Mouse (Mus musculus): Measurements from ENCODE around the gene Shkbp1. TPM values are rescaled to one million over a fixed set of nuclear protein-coding genes. Genes with fewer than 3 reads are reported as not detected.

The Shkbp1 gene
- polyA plus RNA-seq, 1 experiment, result 18.4 TPM

DNA sequence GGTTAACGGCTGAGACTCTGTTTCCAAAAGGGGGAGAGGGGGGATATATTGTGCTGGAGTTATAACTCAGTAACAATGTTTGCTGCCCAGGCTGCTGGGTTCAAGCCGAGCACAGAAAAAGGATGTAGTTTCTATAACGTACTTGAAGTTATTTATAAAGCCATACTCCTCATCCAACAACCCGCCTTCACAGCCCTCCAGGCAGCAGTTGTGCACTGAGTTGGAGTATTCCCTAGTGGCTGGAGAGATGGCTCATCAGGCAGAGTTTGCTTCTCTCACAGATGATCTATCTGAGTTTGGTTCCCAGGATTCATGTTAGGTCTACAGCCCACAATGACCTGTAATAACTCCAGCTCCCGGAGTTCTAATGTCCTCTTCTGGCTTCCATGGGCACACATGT lies 55.0 kb downstream of the Shkbp1 start:
- Histone ChIP-seq H3K27me3 (ENCODE audit: control insufficient read depth, insufficient read depth, insufficient read length) (no peaks in the 10 kb centered on the region), H3K4me3 (no peak overlapping the region), H3K79me2 (ENCODE audit: control insufficient read depth, insufficient read depth) (no peaks in the 10 kb centered on the region), H3K4me2 (ENCODE audit: low read depth) (no peak overlapping the region), H3ac (ENCODE audit: control insufficient read depth, insufficient read length) (no peak overlapping the region), H3K36me3 (ENCODE audit: control insufficient read depth, insufficient read depth) (no peaks in the 10 kb centered on the region)
- no peak for TF ChIP-seq CEBPB (IDR thresholded peaks at IDR 0.05; ENCODE audit: insufficient read depth, poor library complexity, severe bottlenecking)
- TF ChIP-seq USF1 (IDR thresholded peaks at IDR 0.05; ENCODE audit: low read depth), result no peak
- TF ChIP-seq SRF (IDR thresholded peaks at IDR 0.05; ENCODE audit: control insufficient read depth, insufficient read length, low read depth), result no peak
- TF ChIP-seq E2F4 (IDR thresholded peaks at IDR 0.05; ENCODE audit: insufficient read depth), result no peak
- no peak for TF ChIP-seq POLR2A (IDR thresholded peaks at IDR 0.05; ENCODE audit: insufficient read length, low read depth)
- no peak for TF ChIP-seq POLR2AphosphoS2 (IDR thresholded peaks at IDR 0.05; ENCODE audit: insufficient read length, low read depth)
- no peak for TF ChIP-seq REST (IDR thresholded peaks at IDR 0.05; ENCODE audit: insufficient read depth, insufficient read length)
- no peak for TF ChIP-seq TCF3 (IDR thresholded peaks at IDR 0.05; ENCODE audit: insufficient read length, low read depth)
- TF ChIP-seq MYOG (IDR thresholded peaks at IDR 0.05; ENCODE audit: control insufficient read depth in 1 of 3, insufficient read depth in 1 of 3, insufficient read length in 2 of 3, low read depth in 2 of 3), result no peak
- no peak for TF ChIP-seq MYOD1 (IDR thresholded peaks at IDR 0.05; ENCODE audit: control insufficient read depth in 1 of 3, insufficient read length in 2 of 3, low read depth in 2 of 3)
- TF ChIP-seq MAX (IDR thresholded peaks at IDR 0.05; ENCODE audit: low read depth), result no peak
- TF ChIP-seq TCF12 (IDR thresholded peaks at IDR 0.05; ENCODE audit: insufficient read depth, poor library complexity, severe bottlenecking), result no peak

DNA sequence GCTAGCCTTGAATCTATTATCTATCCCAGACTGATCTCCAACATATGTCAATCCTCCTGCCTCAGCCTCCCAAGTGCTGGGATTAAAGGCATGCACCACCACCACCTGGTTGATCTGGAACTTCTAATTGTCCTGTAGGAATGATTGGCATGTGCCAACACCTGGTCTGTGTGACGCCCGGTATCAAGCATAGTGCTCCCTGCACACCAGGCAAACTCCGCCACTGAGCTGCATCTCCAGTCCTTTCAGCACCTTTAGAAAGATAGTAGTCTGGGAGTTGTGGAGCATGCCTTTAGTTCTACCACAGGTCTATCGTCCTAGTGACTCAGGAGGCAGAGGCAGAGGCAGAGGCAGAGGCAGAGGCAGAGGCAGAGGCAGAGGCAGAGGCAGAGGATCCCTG lies 55.5 kb downstream of the Shkbp1 start:
- H3K27me3 ChIP-seq (ENCODE audit: control insufficient read depth, insufficient read depth, insufficient read length), result no peaks in the 10 kb centered on the region
- H3K4me2 ChIP-seq (ENCODE audit: low read depth), result no peak overlapping the region
- no peak overlapping the region for H3ac ChIP-seq (ENCODE audit: control insufficient read depth, insufficient read length)
- no peaks in the 10 kb centered on the region for H3K79me2 ChIP-seq (ENCODE audit: control insufficient read depth, insufficient read depth)
- no peak for TF ChIP-seq CEBPB (IDR thresholded peaks at IDR 0.05; ENCODE audit: insufficient read depth, poor library complexity, severe bottlenecking)
- TF ChIP-seq MAX (IDR thresholded peaks at IDR 0.05; ENCODE audit: low read depth), result no peak
- no peak for TF ChIP-seq SRF (IDR thresholded peaks at IDR 0.05; ENCODE audit: control insufficient read depth, insufficient read length, low read depth)
- TF ChIP-seq TCF12 (IDR thresholded peaks at IDR 0.05; ENCODE audit: insufficient read depth, poor library complexity, severe bottlenecking), result no peak
- no peak for TF ChIP-seq MYOG (IDR thresholded peaks at IDR 0.05; ENCODE audit: control insufficient read depth in 1 of 3, insufficient read depth in 1 of 3, insufficient read length in 2 of 3, low read depth in 2 of 3)
- no peak for TF ChIP-seq POLR2AphosphoS2 (IDR thresholded peaks at IDR 0.05; ENCODE audit: insufficient read length, low read depth)
- no peak for TF ChIP-seq TCF3 (IDR thresholded peaks at IDR 0.05; ENCODE audit: insufficient read length, low read depth)
- no peak for TF ChIP-seq MYOD1 (IDR thresholded peaks at IDR 0.05; ENCODE audit: control insufficient read depth in 1 of 3, insufficient read length in 2 of 3, low read depth in 2 of 3)
- no peak for TF ChIP-seq E2F4 (IDR thresholded peaks at IDR 0.05; ENCODE audit: insufficient read depth)
- no peak for TF ChIP-seq USF1 (IDR thresholded peaks at IDR 0.05; ENCODE audit: low read depth)
- no peak for TF ChIP-seq REST (IDR thresholded peaks at IDR 0.05; ENCODE audit: insufficient read depth, insufficient read length)
- H3K36me3 ChIP-seq (ENCODE audit: control insufficient read depth, insufficient read depth), result no peaks in the 10 kb centered on the region
- H3K4me3 ChIP-seq, result no peak overlapping the region

DNA sequence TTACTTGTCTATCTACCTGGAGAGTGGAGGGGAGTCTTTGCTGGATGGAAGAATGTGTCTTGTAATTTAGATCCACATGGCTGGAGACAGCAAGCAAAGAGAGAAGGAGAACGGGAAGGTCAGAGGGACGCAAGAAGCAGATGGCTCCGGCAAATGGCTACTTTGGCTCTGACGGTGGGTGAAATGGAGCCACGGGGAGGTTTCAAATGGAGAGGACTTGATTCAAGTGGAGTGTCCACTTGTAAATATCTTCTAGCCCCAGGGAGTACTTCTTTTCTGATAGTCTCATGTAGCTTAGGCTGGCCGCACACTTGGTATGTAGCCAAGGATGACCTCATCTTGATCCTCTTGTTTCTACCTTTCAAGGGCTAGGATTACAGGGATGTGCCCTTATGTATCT lies 57.0 kb downstream of the Shkbp1 start:
- no peaks in the 10 kb centered on the region for H3K27me3 ChIP-seq (ENCODE audit: control insufficient read depth, insufficient read depth, insufficient read length)
- no peak overlapping the region for H3K4me2 ChIP-seq (ENCODE audit: low read depth)
- TF ChIP-seq TCF3 (IDR thresholded peaks at IDR 0.05; ENCODE audit: insufficient read length, low read depth), result no peak
- no peak for TF ChIP-seq MYOG (IDR thresholded peaks at IDR 0.05; ENCODE audit: control insufficient read depth in 1 of 3, insufficient read depth in 1 of 3, insufficient read length in 2 of 3, low read depth in 2 of 3)
- no peak for TF ChIP-seq POLR2AphosphoS2 (IDR thresholded peaks at IDR 0.05; ENCODE audit: insufficient read length, low read depth)
- no peak for TF ChIP-seq USF1 (IDR thresholded peaks at IDR 0.05; ENCODE audit: low read depth)
- no peak for TF ChIP-seq CEBPB (IDR thresholded peaks at IDR 0.05; ENCODE audit: insufficient read depth, poor library complexity, severe bottlenecking)
- no peak for TF ChIP-seq MYOD1 (IDR thresholded peaks at IDR 0.05; ENCODE audit: control insufficient read depth in 1 of 3, insufficient read length in 2 of 3, low read depth in 2 of 3)
- no peak for TF ChIP-seq POLR2A (IDR thresholded peaks at IDR 0.05; ENCODE audit: insufficient read length, low read depth)
- no peak for TF ChIP-seq SRF (IDR thresholded peaks at IDR 0.05; ENCODE audit: control insufficient read depth, insufficient read length, low read depth)
- H3ac ChIP-seq (ENCODE audit: control insufficient read depth, insufficient read length), result no peak overlapping the region
- H3K79me2 ChIP-seq (ENCODE audit: control insufficient read depth, insufficient read depth), result no peaks in the 10 kb centered on the region
- H3K4me3 ChIP-seq, result no peak overlapping the region
- H3K36me3 ChIP-seq (ENCODE audit: control insufficient read depth, insufficient read depth), result no peaks in the 10 kb centered on the region

DNA sequence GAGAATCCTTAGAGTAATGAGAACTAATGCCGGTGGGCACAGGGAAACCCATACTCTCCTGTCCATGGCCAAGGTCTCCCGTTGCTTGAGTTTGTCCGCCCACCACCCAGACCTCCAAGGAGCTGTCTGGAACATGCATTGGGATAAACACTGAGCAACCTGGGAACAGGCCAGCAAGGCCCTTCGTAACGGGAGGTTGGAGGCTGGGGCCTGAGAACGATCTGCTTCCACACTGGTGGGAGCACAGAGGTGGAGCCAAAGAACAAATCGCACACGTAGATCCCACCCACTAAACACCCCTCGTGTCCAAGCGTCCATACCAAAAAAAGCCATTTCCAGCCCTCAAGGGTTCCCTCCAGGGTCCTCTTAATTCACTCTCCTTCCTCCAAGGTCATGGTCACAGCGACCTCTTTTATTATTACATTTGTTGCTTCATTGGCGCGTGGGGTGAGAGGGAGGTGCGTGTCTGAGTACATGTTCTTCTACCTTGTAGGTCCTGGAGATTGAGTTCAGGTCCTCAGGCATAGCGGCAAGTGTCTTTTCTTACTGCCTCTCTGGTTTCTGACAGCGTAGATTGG lies 57.7 kb downstream of the Shkbp1 start:
- Histone ChIP-seq H3K36me3 (ENCODE audit: control insufficient read depth, insufficient read depth) (no peaks in the 10 kb centered on the region), H3K4me3 (no peak overlapping the region), H3ac (ENCODE audit: control insufficient read depth, insufficient read length) (no peak overlapping the region), H3K27me3 (ENCODE audit: control insufficient read depth, insufficient read depth, insufficient read length) (no peaks in the 10 kb centered on the region), H3K4me2 (ENCODE audit: low read depth) (no peak overlapping the region), H3K79me2 (ENCODE audit: control insufficient read depth, insufficient read depth) (no peaks in the 10 kb centered on the region)
- TF ChIP-seq REST (IDR thresholded peaks at IDR 0.05; ENCODE audit: insufficient read depth, insufficient read length), result no peak
- no peak for TF ChIP-seq MYOG (IDR thresholded peaks at IDR 0.05; ENCODE audit: control insufficient read depth in 1 of 3, insufficient read depth in 1 of 3, insufficient read length in 2 of 3, low read depth in 2 of 3)
- TF ChIP-seq TCF3 (IDR thresholded peaks at IDR 0.05; ENCODE audit: insufficient read length, low read depth), result no peak
- TF ChIP-seq SRF (IDR thresholded peaks at IDR 0.05; ENCODE audit: control insufficient read depth, insufficient read length, low read depth), result no peak
- no peak for TF ChIP-seq MAX (IDR thresholded peaks at IDR 0.05; ENCODE audit: low read depth)
- no peak for TF ChIP-seq USF1 (IDR thresholded peaks at IDR 0.05; ENCODE audit: low read depth)
- TF ChIP-seq POLR2AphosphoS2 (IDR thresholded peaks at IDR 0.05; ENCODE audit: insufficient read length, low read depth), result no peak
- TF ChIP-seq MYOD1 (IDR thresholded peaks at IDR 0.05; ENCODE audit: control insufficient read depth in 1 of 3, insufficient read length in 2 of 3, low read depth in 2 of 3), result no peak
- no peak for TF ChIP-seq POLR2A (IDR thresholded peaks at IDR 0.05; ENCODE audit: insufficient read length, low read depth)
- TF ChIP-seq TCF12 (IDR thresholded peaks at IDR 0.05; ENCODE audit: insufficient read depth, poor library complexity, severe bottlenecking), result no peak
- no peak for TF ChIP-seq E2F4 (IDR thresholded peaks at IDR 0.05; ENCODE audit: insufficient read depth)
- TF ChIP-seq CEBPB (IDR thresholded peaks at IDR 0.05; ENCODE audit: insufficient read depth, poor library complexity, severe bottlenecking), result no peak
